Mouse (Mus musculus): ENCODE measurements at regions not wholly inside any gene's neighbourhood (a gene's known extent, or its start where the extent isn't known, plus 50 kb on each side); places are given as distances from the start of the nearest gene placed in this dataset.
"Not testable (repeated sequence)": the region's sequence is repeated elsewhere in the genome, so short reads cannot be mapped to it uniquely, and the experiment has no call there.

DNA sequence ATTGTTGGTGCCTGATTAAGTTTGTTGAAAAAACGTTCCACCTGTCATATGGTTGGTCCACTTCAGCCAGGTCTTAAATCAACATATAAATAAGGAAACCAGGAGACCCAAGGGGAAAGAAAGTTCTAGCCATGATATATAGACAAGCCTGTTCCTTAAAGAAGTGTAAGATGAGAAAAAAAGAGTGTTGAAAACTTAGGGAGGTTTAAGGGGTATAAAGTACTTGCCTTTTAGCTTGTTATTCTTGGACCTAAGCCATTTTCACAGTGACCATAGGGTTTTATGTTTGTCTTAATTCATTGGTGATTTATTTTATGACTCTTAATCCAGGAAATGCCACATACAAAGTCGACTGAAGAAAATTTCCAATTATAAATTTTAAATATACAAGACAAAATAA lies 602.9 kb upstream of the Marcks start:
- no peak for ATAC-seq
- Histone ChIP-seq H3K27me3 (replicated peaks; ENCODE audit: control insufficient read depth, insufficient read depth, low read length) (no peaks in the 10 kb centered on the region), H3K27ac (ENCODE audit: low read depth, low read length) (no peak overlapping the region), H3K9ac (ENCODE audit: low read depth, low read length) (no peak overlapping the region), H3K9me3 (ENCODE audit: control insufficient read depth) (no peaks in the 10 kb centered on the region), H3K4me1 (replicated peaks; ENCODE audit: control insufficient read depth, insufficient read depth, low read length) (no peaks in the 10 kb centered on the region), H3K4me3 (ENCODE audit: low read depth, low read length) (no peak overlapping the region), H3K4me2 (replicated peaks; ENCODE audit: low read depth) (no peak overlapping the region), H3K36me3 (ENCODE audit: control insufficient read depth, insufficient read depth) (no peaks in the 10 kb centered on the region)
- TF ChIP-seq CTCF (IDR thresholded peaks at IDR 0.05; ENCODE audit: low read depth): no peak
- WGBS: 29% methylated on average over 2 of the region's 2 CpGs

- no peak overlapping the region for H3K9ac ChIP-seq (ENCODE audit: low read depth, low read length)
- H3K36me3 ChIP-seq (ENCODE audit: control insufficient read depth, insufficient read depth): no peaks in the 10 kb centered on the region
- WGBS: 65% methylated on average over 2 of the region's 2 CpGs
- ATAC-seq: no peak
- no peak overlapping the region for H3K4me3 ChIP-seq (ENCODE audit: low read depth, low read length)
- H3K27me3 ChIP-seq (replicated peaks; ENCODE audit: control insufficient read depth, insufficient read depth, low read length): no peaks in the 10 kb centered on the region
- no peaks in the 10 kb centered on the region for H3K4me1 ChIP-seq (replicated peaks; ENCODE audit: control insufficient read depth, insufficient read depth, low read length)
- H3K27ac ChIP-seq (ENCODE audit: low read depth, low read length): no peak overlapping the region
- no peak overlapping the region for H3K4me2 ChIP-seq (replicated peaks; ENCODE audit: low read depth)
- TF ChIP-seq CTCF (IDR thresholded peaks at IDR 0.05; ENCODE audit: low read depth): no peak
- H3K9me3 ChIP-seq (ENCODE audit: control insufficient read depth): no peaks in the 10 kb centered on the region
Measured at GRCm38 (mm10) chr10:37739024-37739423, 600.3 kb upstream of the Marcks start.

DNA sequence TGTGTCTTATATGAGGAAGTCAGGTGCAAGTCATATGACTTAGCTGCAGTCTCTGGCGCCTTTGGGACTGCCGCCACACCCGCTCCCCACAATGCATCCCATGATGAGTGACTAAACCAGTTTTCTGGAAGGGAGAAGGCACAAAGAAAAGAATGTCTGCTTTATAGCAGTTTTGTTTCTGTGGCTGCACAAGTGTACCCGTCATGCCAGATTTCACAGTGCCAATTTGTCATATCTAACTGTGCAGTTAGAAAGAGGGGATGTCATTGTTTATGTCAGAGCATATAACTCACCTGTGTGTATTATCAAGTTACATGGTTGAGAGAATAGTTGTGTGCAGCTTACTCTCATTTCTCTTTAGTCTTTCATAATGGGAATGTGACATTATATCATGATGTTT lies 586.9 kb upstream of the Marcks start:
- Histone ChIP-seq H3K4me1 (replicated peaks; ENCODE audit: control insufficient read depth, insufficient read depth, low read length) (no peaks in the 10 kb centered on the region), H3K9ac (ENCODE audit: low read depth, low read length) (no peak overlapping the region), H3K27ac (ENCODE audit: low read depth, low read length) (no peak overlapping the region), H3K36me3 (ENCODE audit: control insufficient read depth, insufficient read depth) (no peaks in the 10 kb centered on the region), H3K4me2 (replicated peaks; ENCODE audit: low read depth) (no peak overlapping the region), H3K4me3 (ENCODE audit: low read depth, low read length) (no peak overlapping the region), H3K27me3 (replicated peaks; ENCODE audit: control insufficient read depth, insufficient read depth, low read length) (no peaks in the 10 kb centered on the region), H3K9me3 (ENCODE audit: control insufficient read depth) (no peaks in the 10 kb centered on the region)
- WGBS: 77% methylated on average over 4 of the region's 4 CpGs
- no peak for TF ChIP-seq CTCF (IDR thresholded peaks at IDR 0.05; ENCODE audit: low read depth)
- ATAC-seq: no peak

- H3K27ac ChIP-seq (ENCODE audit: low read depth, low read length); H3K4me3 ChIP-seq (ENCODE audit: low read depth, low read length); H3K9ac ChIP-seq (ENCODE audit: low read depth, low read length); ATAC-seq; H3K4me2 ChIP-seq (replicated peaks; ENCODE audit: low read depth); H3K27me3 ChIP-seq (replicated peaks; ENCODE audit: control insufficient read depth, insufficient read depth, low read length); H3K9me3 ChIP-seq (ENCODE audit: control insufficient read depth); H3K4me1 ChIP-seq (replicated peaks; ENCODE audit: control insufficient read depth, insufficient read depth, low read length); H3K36me3 ChIP-seq (ENCODE audit: control insufficient read depth, insufficient read depth): not testable (repeated sequence)
- WGBS: 85% methylated on average over 7 of the region's 7 CpGs
Measured at GRCm38 (mm10) chr10:37724994-37725393, 586.3 kb upstream of the Marcks start.

DNA sequence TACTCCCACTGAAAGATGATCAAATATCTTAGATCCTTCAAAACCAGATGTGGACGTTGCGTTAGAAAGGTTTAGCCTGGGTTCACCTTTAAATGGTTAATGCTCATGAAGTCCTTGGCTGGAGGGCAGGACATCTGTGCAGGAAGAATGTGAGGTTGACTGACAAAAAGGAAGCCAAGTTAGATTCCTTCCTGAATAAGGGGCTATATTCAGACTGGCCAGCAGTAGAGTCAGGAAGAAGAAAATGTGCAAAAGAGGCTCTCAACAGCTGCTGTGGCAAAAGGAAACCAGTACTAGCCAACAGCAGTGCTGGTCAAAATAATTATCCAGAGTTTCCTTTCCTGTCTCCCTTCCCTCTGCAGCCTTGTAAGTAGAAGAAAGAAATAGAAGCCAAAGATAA lies 582.0 kb upstream of the Marcks start:
- no peak overlapping the region for H3K4me3 ChIP-seq (ENCODE audit: low read depth, low read length)
- no peaks in the 10 kb centered on the region for H3K27me3 ChIP-seq (replicated peaks; ENCODE audit: control insufficient read depth, insufficient read depth, low read length)
- 81% methylated on average over 2 of the region's 2 CpGs for WGBS
- no peak for TF ChIP-seq CTCF (IDR thresholded peaks at IDR 0.05; ENCODE audit: low read depth)
- no peak overlapping the region for H3K4me2 ChIP-seq (replicated peaks; ENCODE audit: low read depth)
- H3K27ac ChIP-seq (ENCODE audit: low read depth, low read length): no peak overlapping the region
- no peaks in the 10 kb centered on the region for H3K36me3 ChIP-seq (ENCODE audit: control insufficient read depth, insufficient read depth)
- no peaks in the 10 kb centered on the region for H3K4me1 ChIP-seq (replicated peaks; ENCODE audit: control insufficient read depth, insufficient read depth, low read length)
- no peaks in the 10 kb centered on the region for H3K9me3 ChIP-seq (ENCODE audit: control insufficient read depth)
- ATAC-seq: no peak
- no peak overlapping the region for H3K9ac ChIP-seq (ENCODE audit: low read depth, low read length)

GRCm38 (mm10) chr10:37716946-37717345 lies 578.2 kb upstream of the Marcks start:
- H3K4me2 ChIP-seq (replicated peaks; ENCODE audit: low read depth): no peak overlapping the region
- no peak overlapping the region for H3K4me3 ChIP-seq (ENCODE audit: low read depth, low read length)
- TF ChIP-seq CTCF (IDR thresholded peaks at IDR 0.05; ENCODE audit: low read depth): no peak
- H3K9ac ChIP-seq (ENCODE audit: low read depth, low read length): no peak overlapping the region
- H3K9me3 ChIP-seq (ENCODE audit: control insufficient read depth): no peaks in the 10 kb centered on the region
- no peak for ATAC-seq
- H3K27ac ChIP-seq (ENCODE audit: low read depth, low read length): no peak overlapping the region
- H3K4me1 ChIP-seq (replicated peaks; ENCODE audit: control insufficient read depth, insufficient read depth, low read length): no peaks in the 10 kb centered on the region
- no peaks in the 10 kb centered on the region for H3K36me3 ChIP-seq (ENCODE audit: control insufficient read depth, insufficient read depth)
- H3K27me3 ChIP-seq (replicated peaks; ENCODE audit: control insufficient read depth, insufficient read depth, low read length): no peaks in the 10 kb centered on the region

GRCm38 (mm10) chr10:37711459-37711858 lies 572.7 kb upstream of the Marcks start:
- Histone ChIP-seq H3K4me1 (replicated peaks; ENCODE audit: control insufficient read depth, insufficient read depth, low read length) (no peaks in the 10 kb centered on the region), H3K27ac (ENCODE audit: low read depth, low read length) (no peak overlapping the region), H3K4me3 (ENCODE audit: low read depth, low read length) (no peak overlapping the region), H3K27me3 (replicated peaks; ENCODE audit: control insufficient read depth, insufficient read depth, low read length) (no peaks in the 10 kb centered on the region), H3K9me3 (ENCODE audit: control insufficient read depth) (no peaks in the 10 kb centered on the region), H3K36me3 (ENCODE audit: control insufficient read depth, insufficient read depth) (no peaks in the 10 kb centered on the region), H3K9ac (ENCODE audit: low read depth, low read length) (no peak overlapping the region), H3K4me2 (replicated peaks; ENCODE audit: low read depth) (no peak overlapping the region)
- no peak for TF ChIP-seq CTCF (IDR thresholded peaks at IDR 0.05; ENCODE audit: low read depth)
- no peak for ATAC-seq
